In genomic region chr4:82715833-82716232, GRCm38 (mm10) we compare ENCODE assay signal across 28 mouse cellular contexts. TPM values are rescaled to one million over a fixed set of nuclear protein-coding genes. Genes with fewer than 3 reads are reported as not detected.
DNase-seq lines count a peak whose midpoint lies in the region; ATAC-seq and TF ChIP-seq lines count a peak whose summit lies in the region.
"Had no signal": no experiment of that assay in that cellular context is flagged by ENCODE, and none has a peak within 500 bp of the region (broad histone marks: within the 10 kb centered on the region; RNA-seq: fewer than 3 reads in every experiment).

No protein-coding gene starts in this region.

- intact Hi-C loops in gastrocnemius, adult 2 months (cut with DNase I) = no loop called here
- intact Hi-C loops in gastrocnemius, postnatal 36 days (cut with DNase I) = no loop called here

- H3K36me3 ChIP-seq in kidney, postnatal 0 days (ENCODE audit: insufficient read depth, low read length) = no peaks in the 10 kb centered on the region
- no peaks in the 10 kb centered on the region for H3K36me3 ChIP-seq in CH12.LX (replicated peaks in 1 of 2; ENCODE audit: control insufficient read depth in 1 of 2, insufficient read depth in 1 of 2, low read length in 1 of 2)
- no peaks in the 10 kb centered on the region for H3K36me3 ChIP-seq in embryonic facial prominence, embryonic 10.5 days (replicated peaks)
- no peaks in the 10 kb centered on the region for H3K36me3 ChIP-seq in hindbrain, embryonic 10.5 days
- H3K36me3 ChIP-seq: heart, embryonic 13.5 days; hindbrain, embryonic 12.5 days; intestine, embryonic 15.5 days; lung, embryonic 15.5 days; neural tube, embryonic 15.5 days had no signal

- in situ Hi-C loops in CH12.LX (cut with MboI; ENCODE audit: low pct_ligation_motif_present, low pct_unique_long_range_greater_than_20kb, low sequenced_read_pairs) = no loop called here

- no peak for ATAC-seq in kidney, postnatal 0 days (replicated peaks; ENCODE audit: low FRiP score, low read depth)
- ATAC-seq: forebrain, embryonic 14.5 days; hindbrain, postnatal 0 days; intestine, embryonic 15.5 days had no signal

- dilution Hi-C loops in CH12.LX (cut with MboI; ENCODE audit: extremely low pct_ligation_motif_present, extremely low pct_unique_long_range_greater_than_20kb, low sequenced_read_pairs) = no loop called here

- no peak overlapping the region for H3K9ac ChIP-seq in kidney, postnatal 0 days (ENCODE audit: low read depth, low read length)
- H3K9ac ChIP-seq in CH12.LX (ENCODE audit: insufficient read depth, low read depth) = no peak overlapping the region
- H3K9ac ChIP-seq: heart, embryonic 13.5 days; hindbrain, embryonic 12.5 days; intestine, embryonic 15.5 days; liver, embryonic 14.5 days; lung, embryonic 15.5 days; neural tube, embryonic 15.5 days had no signal

- no peak overlapping the region for H3K27ac ChIP-seq in gastrocnemius, adult 2 months
- no peak overlapping the region for H3K27ac ChIP-seq in kidney, postnatal 0 days
- H3K27ac ChIP-seq in CH12.LX (ENCODE audit: insufficient read depth, low read depth) = no peak overlapping the region
- 0 out of 2 replicates have a peak overlapping the region, but pooled peaks have one; percentile 5 for H3K27ac ChIP-seq in embryonic facial prominence, embryonic 10.5 days (replicated peaks)
- no peak overlapping the region for H3K27ac ChIP-seq in hindbrain, embryonic 10.5 days
- H3K27ac ChIP-seq: heart, embryonic 13.5 days; hindbrain, embryonic 12.5 days; hindbrain, postnatal 0 days; intestine, embryonic 15.5 days; liver, embryonic 14.5 days; lung, embryonic 15.5 days; neural tube, embryonic 15.5 days had no signal

- TF ChIP-seq POLR2A in CH12.LX (IDR thresholded peaks at IDR 0.05; ENCODE audit: low read depth, low read length) = no peak

- no peak for TF ChIP-seq EP300 in CH12.LX (IDR thresholded peaks at IDR 0.05; ENCODE audit: low read length)

- no peak overlapping the region for H3K4me3 ChIP-seq in gastrocnemius, adult 2 months
- no peak overlapping the region for H3K4me3 ChIP-seq in kidney, postnatal 0 days (replicated peaks; ENCODE audit: low read depth, low read length)
- H3K4me3 ChIP-seq in CH12.LX (replicated peaks in 1 of 3; ENCODE audit: low read depth in 2 of 3, low read length in 2 of 3, poor library complexity in 1 of 3) = no peak overlapping the region
- H3K4me3 ChIP-seq in embryonic facial prominence, embryonic 10.5 days = no peak overlapping the region
- H3K4me3 ChIP-seq in hindbrain, embryonic 10.5 days = no peak overlapping the region
- H3K4me3 ChIP-seq: heart, embryonic 13.5 days; hindbrain, embryonic 12.5 days; intestine, embryonic 15.5 days; lung, embryonic 15.5 days; neural tube, embryonic 15.5 days had no signal

- DNase-seq in gastrocnemius, adult 2 months = no peak
- DNase-seq in gastrocnemius, postnatal 36 days = no peak
- no peak for DNase-seq in kidney, postnatal 0 days (ENCODE audit: low spot score)
- DNase-seq in kidney, postnatal 10 days = no peak
- DNase-seq in CH12.LX (ENCODE audit: extremely low read depth) = no peak
- no peak for DNase-seq in embryonic facial prominence, embryonic 10.5 days (ENCODE audit: low spot score)
- DNase-seq in adrenal gland, adult 18-20 months (ENCODE audit: low spot score in 2 of 2) = no peak
- no peak for DNase-seq in hindbrain, embryonic 10.5 days (ENCODE audit: low spot score)
- DNase-seq: adrenal gland, postnatal 14 days; cerebellum, adult 11-12 months; cerebellum, adult 9-11 months; heart, postnatal 14 days; kidney, adult 2 months; layer of hippocampus, adult 9-11 months; liver; midbrain, embryonic 14.5 days; retina, postnatal 1 day; right cerebral cortex, postnatal 14 days; thymus, postnatal 14 days had no signal

- no peak overlapping the region for H3K4me2 ChIP-seq in kidney, postnatal 0 days (ENCODE audit: low read length)
- H3K4me2 ChIP-seq in CH12.LX (ENCODE audit: insufficient read depth, low read depth, poor library complexity, severe bottlenecking) = no peak overlapping the region
- H3K4me2 ChIP-seq: heart, embryonic 13.5 days; hindbrain, embryonic 12.5 days; intestine, embryonic 15.5 days; lung, embryonic 15.5 days; neural tube, embryonic 15.5 days had no signal

- peak; percentile 12 for TF ChIP-seq RAD21 in CH12.LX (IDR thresholded peaks at IDR 0.05; ENCODE audit: low read depth, low read length)

- H3K79me2 ChIP-seq in CH12.LX (replicated peaks; ENCODE audit: control insufficient read depth, extremely low read depth, insufficient read depth, poor library complexity, severe bottlenecking) = no peaks in the 10 kb centered on the region

- H3K4me1 ChIP-seq in kidney, postnatal 0 days (replicated peaks; ENCODE audit: insufficient read depth, low read length) = no peaks in the 10 kb centered on the region
- H3K4me1 ChIP-seq in CH12.LX (ENCODE audit: control insufficient read depth in 1 of 2, insufficient read depth in 2 of 2) = no peaks in the 10 kb centered on the region
- H3K4me1 ChIP-seq in embryonic facial prominence, embryonic 10.5 days = no peaks in the 10 kb centered on the region
- no peaks in the 10 kb centered on the region for H3K4me1 ChIP-seq in hindbrain, embryonic 10.5 days (replicated peaks)
- H3K4me1 ChIP-seq: heart, embryonic 13.5 days; hindbrain, embryonic 12.5 days; intestine, embryonic 15.5 days; lung, embryonic 15.5 days; neural tube, embryonic 15.5 days had no signal

- peak; percentile 16; the same call in 1 of the 2 replicates for TF ChIP-seq CTCF in gastrocnemius, adult 2 months (IDR thresholded peaks at IDR 0.05)
- 0 out of 2 replicates have a peak, but pooled peaks have one; percentile 8 for TF ChIP-seq CTCF in kidney, postnatal 0 days (IDR thresholded peaks at IDR 0.05; ENCODE audit: low read depth)
- peak in 1 of 2 experiments; percentile 36; a peak in 2 of 4 replicates for TF ChIP-seq CTCF in CH12.LX (conservative IDR thresholded peaks at IDR 0.05 in 1 of 2, IDR thresholded peaks at IDR 0.05 in 1 of 2; ENCODE audit: low read depth in 2 of 2, low read length in 2 of 2)

- H3K9me3 ChIP-seq in kidney, postnatal 0 days (replicated peaks; ENCODE audit: low read length) = 0 out of 2 replicates have a peak, but pooled peaks cover 3% of the 10 kb centered on the region
- H3K9me3 ChIP-seq in CH12.LX (replicated peaks; ENCODE audit: low read length) = peaks cover 1% of the 10 kb centered on the region
- H3K9me3 ChIP-seq in embryonic facial prominence, embryonic 10.5 days = peaks cover 11% of the 10 kb centered on the region; the same call in 1 of the 2 replicates
- peaks cover 14% of the 10 kb centered on the region; the same call in 1 of the 2 replicates for H3K9me3 ChIP-seq in hindbrain, embryonic 10.5 days
- H3K9me3 ChIP-seq: intestine, embryonic 15.5 days; lung, embryonic 15.5 days; neural tube, embryonic 15.5 days had no signal

- WGBS in kidney, postnatal 0 days = 91% methylated on average over 2 of the region's 2 CpGs
- 82% methylated on average over 2 of the region's 2 CpGs for WGBS in embryonic facial prominence, embryonic 10.5 days
- WGBS in hindbrain, embryonic 10.5 days = 80% methylated on average over 2 of the region's 2 CpGs

- no peaks in the 10 kb centered on the region for H3K27me3 ChIP-seq in kidney, postnatal 0 days (ENCODE audit: insufficient read depth, low read length)
- H3K27me3 ChIP-seq in CH12.LX (replicated peaks) = no peaks in the 10 kb centered on the region
- H3K27me3 ChIP-seq in embryonic facial prominence, embryonic 10.5 days (replicated peaks; ENCODE audit: low read depth, poor library complexity, severe bottlenecking) = no peaks in the 10 kb centered on the region
- H3K27me3 ChIP-seq in hindbrain, embryonic 10.5 days (ENCODE audit: insufficient read depth, poor library complexity, severe bottlenecking) = no peaks in the 10 kb centered on the region
- H3K27me3 ChIP-seq: heart, embryonic 13.5 days; hindbrain, embryonic 12.5 days; intestine, embryonic 15.5 days; lung, embryonic 15.5 days; neural tube, embryonic 15.5 days had no signal

TF ChIP-seq in CH12.LX, 34 proteins besides CTCF, POLR2A, EP300 and RAD21:
- no peak for TF ChIP-seq ZNF384 (IDR thresholded peaks at IDR 0.05; ENCODE audit: low read depth, low read length)
- no peak for TF ChIP-seq TCF12 (IDR thresholded peaks at IDR 0.05; ENCODE audit: low read depth, low read length)
- no peak for TF ChIP-seq ZC3H11A (IDR thresholded peaks at IDR 0.05; ENCODE audit: low read depth, low read length)
- no peak for TF ChIP-seq PAX5 (IDR thresholded peaks at IDR 0.05; ENCODE audit: low read length)
- TF ChIP-seq CHD1 (IDR thresholded peaks at IDR 0.05; ENCODE audit: low read depth, low read length) = no peak
- TF ChIP-seq JUND (conservative IDR thresholded peaks at IDR 0.05; ENCODE audit: low read depth, low read length) = no peak
- TF ChIP-seq SMC3 (IDR thresholded peaks at IDR 0.05; ENCODE audit: low read depth, low read length) = peak; percentile 14
- TF ChIP-seq NELFE (IDR thresholded peaks at IDR 0.05; ENCODE audit: low read depth, low read length) = no peak

RNA-seq across cellular contexts. Expression of gene Nfib, which starts 10.3 kb away (rescaled TPM):
- total RNA-seq in gastrocnemius, adult 2 months (2021) = 10 to 100 TPM; 67.9 to 93.6 TPM
- total RNA-seq in gastrocnemius, postnatal 36 days (2021) = 10 to 100 TPM; 74.8 to 75.9 TPM
- polyA plus RNA-seq in kidney, postnatal 0 days (2015; fragmentation: Nextera tagmentation; extraction: Ambion mirVana) = 13.3 and 15.1 TPM in 2 replicates
- total RNA-seq in CH12.LX (2012; rRNA removed) (0.04 TPM in 2 replicates), CH12.LX (2014; rRNA removed) (0.05 and 0.11 TPM in 2 replicates)
- 0.05 and 0.09 TPM in 2 replicates for polyA plus RNA-seq in CH12.LX (2012; ENCODE audit: insufficient read length, low read depth)
- 17.3 and 26.7 TPM in 2 replicates for polyA plus RNA-seq in embryonic facial prominence, embryonic 10.5 days (2016; fragmentation: Nextera tagmentation; extraction: Ambion mirVana)
- 10 to 100 TPM; 61.8 to 76.3 TPM for total RNA-seq in adrenal gland, adult 18-20 months (2021)
- 8.3 and 17.3 TPM in 2 replicates for polyA plus RNA-seq in hindbrain, embryonic 10.5 days (2016; fragmentation: Nextera tagmentation; extraction: Ambion mirVana)
- total RNA-seq: megakaryocyte-erythroid progenitor cell, adult 5-6 weeks had no signal

Comparison
In these comparisons a context has a peak if more than half of its experiments do, and no peak if none do; other contexts are left out.
1. RNA of gene Nfib, which starts 10.3 kb away (total RNA-seq): 67.9 to 93.6 TPM in gastrocnemius, adult 2 months, 61.8 to 76.3 TPM in adrenal gland, adult 18-20 months and 74.8 to 75.9 TPM in gastrocnemius, postnatal 36 days; 0.04 to 0.11 TPM in CH12.LX; every median in the first group is over 10 times any median in the second.